Mouse (Mus musculus): Measurements from ENCODE around the gene Cxcl3. TPM values are rescaled to one million over a fixed set of nuclear protein-coding genes. Genes with fewer than 3 reads are reported as not detected.
A peak's percentile ranks its signal among the peaks of the same experiment; 100 is the strongest.

Gene Cxcl3
- polyA plus RNA-seq, 1 experiment: not detected

- no peak for DNase-seq (ENCODE audit: low read depth)
- TF ChIP-seq CTCF (IDR thresholded peaks at IDR 0.05; ENCODE audit: borderline replicate concordance, extremely low read depth, insufficient read depth, insufficient read length): no peak
Observed at GRCm38 (mm10) chr5:90804574-90804973, 18.7 kb downstream of the Cxcl3 start.

GRCm38 (mm10) chr5:90806050-90806449 is 20.1 kb downstream of the Cxcl3 start:
- DNase-seq (ENCODE audit: low read depth): peak; percentile 9
- TF ChIP-seq CTCF (IDR thresholded peaks at IDR 0.05; ENCODE audit: borderline replicate concordance, extremely low read depth, insufficient read depth, insufficient read length): no peak
- no peak for TF ChIP-seq POLR2A (IDR thresholded peaks at IDR 0.05; ENCODE audit: borderline replicate concordance, extremely low read depth, insufficient read depth, insufficient read length, poor library complexity, severe bottlenecking)

GRCm38 (mm10) chr5:90807176-90807950 is 21.5 kb downstream of the Cxcl3 start:
- no peak for TF ChIP-seq POLR2A (IDR thresholded peaks at IDR 0.05; ENCODE audit: borderline replicate concordance, extremely low read depth, insufficient read depth, insufficient read length, poor library complexity, severe bottlenecking)
- TF ChIP-seq CTCF (IDR thresholded peaks at IDR 0.05; ENCODE audit: borderline replicate concordance, extremely low read depth, insufficient read depth, insufficient read length): no peak

GRCm38 (mm10) chr5:90819756-90820155 is 33.9 kb downstream of the Cxcl3 start:
- TF ChIP-seq CTCF (IDR thresholded peaks at IDR 0.05; ENCODE audit: borderline replicate concordance, extremely low read depth, insufficient read depth, insufficient read length) (no peak), POLR2A (IDR thresholded peaks at IDR 0.05; ENCODE audit: borderline replicate concordance, extremely low read depth, insufficient read depth, insufficient read length, poor library complexity, severe bottlenecking) (no peak)
- DNase-seq (ENCODE audit: low read depth): no peak

More at GRCm38 (mm10) chr5:90807176-90807950, 21.5 kb downstream of the Cxcl3 start:
- DNase-seq (ENCODE audit: low read depth): no peak

- DNase-seq (ENCODE audit: low read depth): no peak
- no peak for TF ChIP-seq POLR2A (IDR thresholded peaks at IDR 0.05; ENCODE audit: borderline replicate concordance, extremely low read depth, insufficient read depth, insufficient read length, poor library complexity, severe bottlenecking)
- no peak for TF ChIP-seq CTCF (IDR thresholded peaks at IDR 0.05; ENCODE audit: borderline replicate concordance, extremely low read depth, insufficient read depth, insufficient read length)
Observed at GRCm38 (mm10) chr5:90832145-90832767, 46.4 kb downstream of the Cxcl3 start.

GRCm38 (mm10) chr5:90832768-90833388 is 47.0 kb downstream of the Cxcl3 start:
- TF ChIP-seq POLR2A (IDR thresholded peaks at IDR 0.05; ENCODE audit: borderline replicate concordance, extremely low read depth, insufficient read depth, insufficient read length, poor library complexity, severe bottlenecking): no peak
- no peak for TF ChIP-seq CTCF (IDR thresholded peaks at IDR 0.05; ENCODE audit: borderline replicate concordance, extremely low read depth, insufficient read depth, insufficient read length)
- no peak for DNase-seq (ENCODE audit: low read depth)

GRCm38 (mm10) chr5:90834436-90834835 is 48.5 kb downstream of the Cxcl3 start:
- DNase-seq (ENCODE audit: low read depth): no peak
- TF ChIP-seq POLR2A (IDR thresholded peaks at IDR 0.05; ENCODE audit: borderline replicate concordance, extremely low read depth, insufficient read depth, insufficient read length, poor library complexity, severe bottlenecking) (no peak), CTCF (IDR thresholded peaks at IDR 0.05; ENCODE audit: borderline replicate concordance, extremely low read depth, insufficient read depth, insufficient read length) (no peak)

GRCm38 (mm10) chr5:90838582-90838981 is 52.7 kb downstream of the Cxcl3 start:
- no peak for TF ChIP-seq CTCF (IDR thresholded peaks at IDR 0.05; ENCODE audit: borderline replicate concordance, extremely low read depth, insufficient read depth, insufficient read length)
- TF ChIP-seq POLR2A (IDR thresholded peaks at IDR 0.05; ENCODE audit: borderline replicate concordance, extremely low read depth, insufficient read depth, insufficient read length, poor library complexity, severe bottlenecking): no peak
- DNase-seq (ENCODE audit: low read depth): no peak

Other genes starting within 250 kb of the Cxcl3 start
- gene 5830473C10Rik, start 225.0 kb upstream of the Cxcl3 start, polyA plus RNA-seq (2012; rRNA removed): 0.03 and 0.04 TPM in 2 replicates
- gene Rassf6, start 145.4 kb upstream of the Cxcl3 start, polyA plus RNA-seq (2012; rRNA removed): 0.79 and 1.1 TPM in 2 replicates
- 0.04 and 0.06 TPM in 2 replicates for gene Cxcl5, start 26.7 kb upstream of the Cxcl3 start, polyA plus RNA-seq (2012; rRNA removed)
- 0.79 and 1.6 TPM in 2 replicates for gene Ppbp, start 17.6 kb upstream of the Cxcl3 start, polyA plus RNA-seq (2012; rRNA removed)
- gene Pf4, start 13.7 kb upstream of the Cxcl3 start, polyA plus RNA-seq (2012; rRNA removed): 21.4 and 26.6 TPM in 2 replicates
- not detected in 2 replicates for gene Cxcl15, start 8.4 kb downstream of the Cxcl3 start, polyA plus RNA-seq (2012; rRNA removed)
- gene Cxcl1, start 105.1 kb downstream of the Cxcl3 start, polyA plus RNA-seq (2012; rRNA removed): 0.11 and 0.25 TPM in 2 replicates
- gene Cxcl2, start 117.8 kb downstream of the Cxcl3 start, polyA plus RNA-seq (2012; rRNA removed): not detected in 2 replicates
- 64.9 and 81.9 TPM in 2 replicates for gene Mthfd2l, start 145.0 kb downstream of the Cxcl3 start, polyA plus RNA-seq (2012; rRNA removed)
- gene Epgn, start 241.4 kb downstream of the Cxcl3 start, polyA plus RNA-seq (2012; rRNA removed): 0.26 and 0.39 TPM in 2 replicates

Data from brain, embryonic 14.5 days (tissue).